8 mouse cellular contexts compared by ENCODE assay signal in genomic region chr4:138447387-138447786, GRCm38 (mm10). TPM values are rescaled to one million over a fixed set of nuclear protein-coding genes. Genes with fewer than 3 reads are reported as not detected.
DNase-seq lines count a peak whose midpoint lies in the region; ATAC-seq lines count a peak whose summit lies in the region.

No protein-coding gene starts in this region.

- peaks cover 52% of the 10 kb centered on the region for H3K27me3 ChIP-seq in embryonic facial prominence, embryonic 13.5 days
- peaks cover 44% of the 10 kb centered on the region for H3K27me3 ChIP-seq in limb, embryonic 13.5 days
- no peaks in the 10 kb centered on the region for H3K27me3 ChIP-seq in midbrain, embryonic 16.5 days (ENCODE audit: control insufficient read depth, insufficient read depth, low read depth, low read length)

- no peaks in the 10 kb centered on the region for H3K9me3 ChIP-seq in embryonic facial prominence, embryonic 13.5 days
- no peaks in the 10 kb centered on the region for H3K9me3 ChIP-seq in limb, embryonic 13.5 days
- H3K9me3 ChIP-seq in midbrain, embryonic 16.5 days (replicated peaks; ENCODE audit: control insufficient read depth, low read length, poor library complexity, severe bottlenecking), result no peaks in the 10 kb centered on the region

- peak; percentile 53 for ATAC-seq in embryonic facial prominence, embryonic 13.5 days (ENCODE audit: insufficient number of reproducible peaks, insufficient read depth, low FRiP score, low TSS enrichment, low read depth)
- peak; percentile 83 for ATAC-seq in limb, embryonic 13.5 days (ENCODE audit: low FRiP score, low read depth)
- ATAC-seq in midbrain, embryonic 16.5 days, result peak; percentile 86

- H3K4me2 ChIP-seq in embryonic facial prominence, embryonic 13.5 days, result no peak overlapping the region; the same call in 1 of the 2 replicates
- H3K4me2 ChIP-seq in limb, embryonic 13.5 days (replicated peaks), result no peak overlapping the region
- peak overlapping the region; percentile 21 for H3K4me2 ChIP-seq in midbrain, embryonic 16.5 days (ENCODE audit: low read length)

- peak; percentile 79 for DNase-seq in 416B (ENCODE audit: low read depth)
- peak; percentile 79 to 84 for DNase-seq in adrenal gland, postnatal 4 days (ENCODE audit: low spot score in 2 of 2)
- peak; percentile 89 for DNase-seq in heart, adult 8-10 months (ENCODE audit: low spot score)
- DNase-seq in kidney, adult 9 months, result peak; percentile 95
- peak; percentile 64 to 87 for DNase-seq in spleen, adult 18-20 months

- no peaks in the 10 kb centered on the region for H3K36me3 ChIP-seq in embryonic facial prominence, embryonic 13.5 days
- H3K36me3 ChIP-seq in limb, embryonic 13.5 days, result 0 out of 2 replicates have a peak, but pooled peaks cover 2% of the 10 kb centered on the region
- no peaks in the 10 kb centered on the region for H3K36me3 ChIP-seq in midbrain, embryonic 16.5 days (ENCODE audit: control insufficient read depth, insufficient read depth, low read length)

- H3K27ac ChIP-seq in embryonic facial prominence, embryonic 13.5 days, result no peak overlapping the region
- no peak overlapping the region for H3K27ac ChIP-seq in limb, embryonic 13.5 days
- H3K27ac ChIP-seq in midbrain, embryonic 16.5 days (ENCODE audit: low read length), result peak overlapping the region; percentile 79

- WGBS in embryonic facial prominence, embryonic 13.5 days, result under 1% methylated on average over 8 of the region's 8 CpGs
- 0% methylated on average over 8 of the region's 8 CpGs for WGBS in limb, embryonic 13.5 days
- WGBS in midbrain, embryonic 16.5 days, result 1% methylated on average over 8 of the region's 8 CpGs

- H3K9ac ChIP-seq in embryonic facial prominence, embryonic 13.5 days, result no peak overlapping the region
- no peak overlapping the region for H3K9ac ChIP-seq in limb, embryonic 13.5 days
- H3K9ac ChIP-seq in midbrain, embryonic 16.5 days (ENCODE audit: low read depth, low read length), result peak overlapping the region; percentile 48

- H3K4me1 ChIP-seq in embryonic facial prominence, embryonic 13.5 days, result peaks cover 13% of the 10 kb centered on the region
- H3K4me1 ChIP-seq in limb, embryonic 13.5 days, result no peaks in the 10 kb centered on the region
- peaks cover 18% of the 10 kb centered on the region for H3K4me1 ChIP-seq in midbrain, embryonic 16.5 days (ENCODE audit: control insufficient read depth, insufficient read depth, low read length)

- no peak overlapping the region for H3K4me3 ChIP-seq in embryonic facial prominence, embryonic 13.5 days
- no peak overlapping the region for H3K4me3 ChIP-seq in limb, embryonic 13.5 days
- H3K4me3 ChIP-seq in midbrain, embryonic 16.5 days (ENCODE audit: low read depth, low read length), result no peak overlapping the region

RNA-seq across cellular contexts. Expression of gene Camk2n1, which starts 6.7 kb away (rescaled TPM):
- 10 to 100 TPM; 32.9 to 36.4 TPM for total RNA-seq in adrenal gland, postnatal 4 days (2021)
- 2.4 and 2.5 TPM in 2 replicates for polyA plus RNA-seq in embryonic facial prominence, embryonic 13.5 days (2015; fragmentation: Nextera tagmentation; extraction: Ambion mirVana)
- total RNA-seq in heart, adult 8-10 months (2022), result 10 to 100 TPM; 10.8 to 12.7 (median 11.1) TPM
- 1.6 and 1.9 TPM in 2 replicates for polyA plus RNA-seq in limb, embryonic 13.5 days (2015; fragmentation: Nextera tagmentation; extraction: Ambion mirVana)
- 18.2 and 18.7 TPM in 2 replicates for polyA plus RNA-seq in midbrain, embryonic 16.5 days (2015; fragmentation: Nextera tagmentation; extraction: Ambion mirVana)

RNA-seq across cellular contexts. Expression of gene Mul1, which starts 12.9 kb away (rescaled TPM):
- 10 to 100 TPM; 46.4 to 51.4 TPM for total RNA-seq in adrenal gland, postnatal 4 days (2021)
- 15.3 and 19.1 TPM in 2 replicates for polyA plus RNA-seq in embryonic facial prominence, embryonic 13.5 days (2015; fragmentation: Nextera tagmentation; extraction: Ambion mirVana)
- total RNA-seq in heart, adult 8-10 months (2022), result 10 to 100 TPM; 72.0 to 84.5 (median 75.5) TPM
- polyA plus RNA-seq in limb, embryonic 13.5 days (2015; fragmentation: Nextera tagmentation; extraction: Ambion mirVana), result 18.4 and 18.9 TPM in 2 replicates
- 18.3 and 20.1 TPM in 2 replicates for polyA plus RNA-seq in midbrain, embryonic 16.5 days (2015; fragmentation: Nextera tagmentation; extraction: Ambion mirVana)

RNA-seq across cellular contexts. Expression of gene Fam43b, which starts 51.1 kb away (rescaled TPM):
- 1 to 10 TPM; 2.2 to 3.2 TPM for total RNA-seq in adrenal gland, postnatal 4 days (2021)
- 0.18 and 0.25 TPM in 2 replicates for polyA plus RNA-seq in embryonic facial prominence, embryonic 13.5 days (2015; fragmentation: Nextera tagmentation; extraction: Ambion mirVana)
- total RNA-seq in heart, adult 8-10 months (2022), result not detected
- polyA plus RNA-seq in limb, embryonic 13.5 days (2015; fragmentation: Nextera tagmentation; extraction: Ambion mirVana), result not detected in 2 replicates
- polyA plus RNA-seq in midbrain, embryonic 16.5 days (2015; fragmentation: Nextera tagmentation; extraction: Ambion mirVana), result 11.5 and 15.9 TPM in 2 replicates
